Mouse (Mus musculus) intestine, postnatal 0 days (tissue): ENCODE measurements around the gene Ptprcap. TPM values are rescaled to one million over a fixed set of nuclear protein-coding genes. Genes with fewer than 3 reads are reported as not detected.
A peak's percentile ranks its signal among the peaks of the same experiment; 100 is the strongest.

Experiments used
- ATAC-seq: fragments of 200-750 bp; cut with Nextera tagmentation; 2 replicates; pipeline ENCODE4 v1.8.0; 2017; ENCODE audit warnings: mild to moderate bottlenecking, moderate TSS enrichment, moderate library complexity
- H3K27ac ChIP-seq: fragments of 300-500 bp; sonication (generic); 2 replicates; pipeline ENCODE4 v1.5.1; 2014; ENCODE audit warnings: mild to moderate bottlenecking, low read depth, low read length, moderate library complexity
- H3K27me3 ChIP-seq: fragments of 300-500 bp; sonication (generic); replicated peaks from 2 replicates; pipeline ENCODE4 v1.6.1; 2014; ENCODE audit warnings: low read length, mixed read lengths; ENCODE audit not compliant: control insufficient read depth, insufficient read depth
- H3K36me3 ChIP-seq: fragments of 300-500 bp; sonication (generic); 2 replicates; pipeline ENCODE4 v1.6.1; 2014; ENCODE audit warnings: mild to moderate bottlenecking, moderate library complexity; ENCODE audit not compliant: control insufficient read depth, insufficient read depth
- H3K4me1 ChIP-seq: fragments of 300-500 bp; sonication (generic); replicated peaks from 2 replicates; pipeline ENCODE4 v1.6.1; 2014; ENCODE audit warnings: antibody characterized with exemption, low read length, mixed read lengths; ENCODE audit not compliant: control insufficient read depth, insufficient read depth
- H3K4me2 ChIP-seq: fragments of 300-500 bp; sonication (generic); replicated peaks from 2 replicates; pipeline ENCODE4 v1.6.1; 2014; ENCODE audit warnings: low read depth, mild to moderate bottlenecking, moderate library complexity
- H3K4me3 ChIP-seq: fragments of 300-500 bp; sonication (generic); 2 replicates; pipeline ENCODE4 v1.5.1; 2014; ENCODE audit warnings: low read depth, low read length
- H3K9ac ChIP-seq: fragments of 300-500 bp; sonication (generic); 2 replicates; pipeline ENCODE4 v1.6.1; 2014; ENCODE audit warnings: mild to moderate bottlenecking, low read depth, low read length
- H3K9me3 ChIP-seq: fragments of 300-500 bp; sonication (generic); 2 replicates; pipeline ENCODE4 v1.6.1; 2016; ENCODE audit warnings: mixed run types; ENCODE audit not compliant: control insufficient read depth
- CTCF ChIP-seq: sonication (generic); IDR thresholded peaks from 2 replicates; pipeline ENCODE4 v1.5.1; 2016; ENCODE audit warnings: low read depth, mild to moderate bottlenecking, control low read depth, antibody characterized with exemption, moderate library complexity
- WGBS: fragments of 180-500 bp; shearing (Covaris S2); extraction: QIAGEN DNeasy Blood & Tissue Kit; methylation state at CpG from one replicate; pipeline ENCODE4 v1.1.7; 2014; 5-methylcytosine and 5-hydroxymethylcytosine counted together
- polyA plus RNA-seq: library from polyadenylated mRNA; unstranded; fragments of >200 nt; fragmentation: Nextera tagmentation; extraction: Ambion mirVana; gene quantifications from 2 replicates; pipeline ENCODE4 v1.2.1, GENCODE M21; 2015

Ptprcap gene
- polyA plus RNA-seq, 1 experiment from 2014 or later, result 3.4 TPM

DNA sequence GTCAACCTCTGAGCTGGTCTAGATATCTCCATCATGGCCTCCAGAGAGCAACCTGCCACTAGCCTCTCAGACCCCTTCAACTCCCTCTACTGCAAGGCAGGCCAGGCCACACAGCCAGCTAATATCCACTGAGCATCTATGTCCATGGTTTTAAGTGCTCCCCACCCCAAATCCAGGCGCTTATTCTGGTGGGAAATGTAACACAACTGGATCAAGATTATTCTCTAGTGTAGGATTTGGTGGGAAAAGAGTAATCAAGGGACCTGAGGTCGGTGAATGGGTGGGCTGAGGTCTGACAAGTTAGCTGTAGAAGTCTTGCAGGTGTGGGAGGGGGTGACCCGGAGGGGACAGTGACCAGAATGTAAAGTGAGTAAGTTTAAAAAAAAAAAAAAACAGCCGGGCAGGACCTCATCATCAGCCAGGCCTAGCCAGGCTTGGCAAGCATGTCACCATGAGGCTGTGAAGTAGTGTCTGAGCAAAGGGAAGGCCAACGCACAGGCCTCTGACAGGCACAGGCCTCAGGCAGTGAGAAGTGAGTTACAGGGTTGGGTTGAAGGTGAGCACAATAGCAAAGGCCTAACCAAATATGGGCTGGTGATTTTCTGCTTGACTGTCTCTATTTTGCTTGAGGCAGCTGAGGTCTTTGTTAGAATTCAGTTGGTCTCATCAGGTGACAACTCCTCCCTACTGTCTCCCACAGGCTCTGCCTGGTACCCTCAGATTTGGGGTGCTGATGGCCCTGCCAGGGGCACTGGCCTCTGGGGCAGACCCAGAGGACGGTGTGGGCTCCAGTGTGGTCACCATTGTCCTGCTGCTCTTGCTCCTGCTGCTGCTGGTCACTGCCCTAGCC is 2.0 kb downstream of the Ptprcap start:
- TF ChIP-seq CTCF, result no peak
- Histone ChIP-seq H3K4me1 (no peaks in the 10 kb centered on the region), H3K9ac (no peak overlapping the region), H3K27ac (no peak overlapping the region), H3K9me3 (no peaks in the 10 kb centered on the region), H3K4me3 (no peak overlapping the region), H3K4me2 (no peak overlapping the region), H3K27me3 (no peaks in the 10 kb centered on the region), H3K36me3 (peaks cover 74% of the 10 kb centered on the region)
- ATAC-seq, result no peak
- 80% methylated on average over 6 of the region's 6 CpGs for WGBS

DNA sequence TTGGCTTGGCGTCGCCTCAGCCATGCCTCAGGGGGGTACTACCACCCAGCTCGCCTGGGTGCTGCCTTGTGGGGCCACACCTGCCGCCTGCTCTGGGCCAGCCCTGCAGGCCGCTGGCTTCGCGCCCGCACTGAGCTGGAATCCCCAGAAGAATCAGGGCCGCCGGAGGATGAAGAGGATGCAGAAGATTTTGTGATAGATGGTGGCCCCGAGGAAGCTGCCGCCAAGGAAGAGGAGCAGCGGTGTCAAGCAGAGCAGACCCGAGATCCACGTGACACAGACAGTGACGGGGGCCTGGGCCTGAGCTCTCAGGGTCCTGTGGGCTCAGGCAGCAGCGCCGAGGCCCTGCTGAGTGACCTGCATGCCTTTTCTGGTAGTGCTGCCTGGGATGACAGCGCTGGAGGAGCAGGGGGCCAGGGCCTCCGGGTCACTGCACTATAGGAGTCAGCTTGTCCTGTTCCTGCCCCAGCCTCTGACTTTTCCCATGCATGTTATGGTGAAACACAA is 2.7 kb downstream of the Ptprcap start:
- H3K4me3 ChIP-seq, result no peak overlapping the region
- no peak overlapping the region for H3K4me2 ChIP-seq
- no peak for TF ChIP-seq CTCF
- H3K4me1 ChIP-seq, result no peaks in the 10 kb centered on the region
- 77% methylated on average over 20 of the region's 20 CpGs for WGBS
- H3K9me3 ChIP-seq, result no peaks in the 10 kb centered on the region
- H3K9ac ChIP-seq, result no peak overlapping the region
- peaks cover 74% of the 10 kb centered on the region for H3K36me3 ChIP-seq
- no peak overlapping the region for H3K27ac ChIP-seq
- H3K27me3 ChIP-seq, result no peaks in the 10 kb centered on the region
- no peak for ATAC-seq

DNA sequence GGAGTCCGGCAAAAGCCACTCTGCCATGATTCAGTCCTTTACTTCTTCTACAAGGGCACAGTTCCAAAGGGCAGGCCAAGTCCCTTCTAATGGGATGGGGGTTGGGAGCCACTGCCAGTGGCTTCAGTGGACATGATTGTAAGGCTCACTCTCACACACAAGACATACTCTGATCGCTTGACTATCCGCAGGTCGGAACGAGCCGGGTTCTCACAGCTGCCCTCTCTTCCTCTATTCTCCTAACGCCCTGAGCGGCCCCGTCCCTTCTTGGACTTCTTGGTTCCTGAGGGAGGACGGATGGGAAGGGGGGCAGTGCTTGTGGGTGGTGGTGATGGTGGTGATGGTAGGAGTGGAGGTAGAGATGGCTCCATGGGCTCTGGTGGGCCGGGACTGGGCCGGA is 3.4 kb downstream of the Ptprcap start:
- H3K27me3 ChIP-seq, result no peaks in the 10 kb centered on the region
- peaks cover 71% of the 10 kb centered on the region for H3K36me3 ChIP-seq
- no peak for ATAC-seq

DNA sequence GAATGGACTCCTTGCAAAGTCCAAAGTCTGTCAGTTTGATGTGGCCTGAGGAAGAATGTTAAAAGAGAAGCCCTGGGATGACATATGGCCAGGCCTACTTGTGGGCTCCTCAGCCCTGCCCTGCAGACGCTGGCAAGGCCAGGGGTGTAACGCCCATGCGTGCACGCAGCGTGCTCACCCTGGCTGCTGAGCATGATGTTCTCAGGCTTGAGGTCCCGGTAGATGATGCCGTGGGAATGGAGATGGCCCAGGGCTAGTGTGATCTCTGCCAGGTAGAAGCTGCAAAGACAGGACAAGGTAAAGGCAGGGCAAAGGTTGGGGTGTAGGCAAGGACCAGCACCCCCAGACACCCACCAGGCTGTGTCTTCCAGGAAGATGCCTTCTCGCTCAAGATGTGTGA is 5.6 kb downstream of the Ptprcap start:
- no peak for TF ChIP-seq CTCF
- no peaks in the 10 kb centered on the region for H3K9me3 ChIP-seq
- no peak overlapping the region for H3K4me2 ChIP-seq
- H3K27me3 ChIP-seq, result no peaks in the 10 kb centered on the region
- ATAC-seq, result no peak
- H3K4me3 ChIP-seq, result no peak overlapping the region
- no peak overlapping the region for H3K27ac ChIP-seq
- H3K4me1 ChIP-seq, result peaks cover 4% of the 10 kb centered on the region; the same call in 1 of the 2 replicates
- no peak overlapping the region for H3K9ac ChIP-seq
- peaks cover 50% of the 10 kb centered on the region for H3K36me3 ChIP-seq
- WGBS, result 98% methylated on average over 8 of the region's 8 CpGs

More for the DNA sequence above, 3.4 kb downstream of the Ptprcap start:
- 92% methylated on average over 12 of the region's 12 CpGs for WGBS
- Histone ChIP-seq H3K4me3 (no peak overlapping the region), H3K9ac (no peak overlapping the region), H3K27ac (no peak overlapping the region), H3K4me2 (no peak overlapping the region), H3K4me1 (no peaks in the 10 kb centered on the region), H3K9me3 (no peaks in the 10 kb centered on the region)
- TF ChIP-seq CTCF, result no peak

DNA sequence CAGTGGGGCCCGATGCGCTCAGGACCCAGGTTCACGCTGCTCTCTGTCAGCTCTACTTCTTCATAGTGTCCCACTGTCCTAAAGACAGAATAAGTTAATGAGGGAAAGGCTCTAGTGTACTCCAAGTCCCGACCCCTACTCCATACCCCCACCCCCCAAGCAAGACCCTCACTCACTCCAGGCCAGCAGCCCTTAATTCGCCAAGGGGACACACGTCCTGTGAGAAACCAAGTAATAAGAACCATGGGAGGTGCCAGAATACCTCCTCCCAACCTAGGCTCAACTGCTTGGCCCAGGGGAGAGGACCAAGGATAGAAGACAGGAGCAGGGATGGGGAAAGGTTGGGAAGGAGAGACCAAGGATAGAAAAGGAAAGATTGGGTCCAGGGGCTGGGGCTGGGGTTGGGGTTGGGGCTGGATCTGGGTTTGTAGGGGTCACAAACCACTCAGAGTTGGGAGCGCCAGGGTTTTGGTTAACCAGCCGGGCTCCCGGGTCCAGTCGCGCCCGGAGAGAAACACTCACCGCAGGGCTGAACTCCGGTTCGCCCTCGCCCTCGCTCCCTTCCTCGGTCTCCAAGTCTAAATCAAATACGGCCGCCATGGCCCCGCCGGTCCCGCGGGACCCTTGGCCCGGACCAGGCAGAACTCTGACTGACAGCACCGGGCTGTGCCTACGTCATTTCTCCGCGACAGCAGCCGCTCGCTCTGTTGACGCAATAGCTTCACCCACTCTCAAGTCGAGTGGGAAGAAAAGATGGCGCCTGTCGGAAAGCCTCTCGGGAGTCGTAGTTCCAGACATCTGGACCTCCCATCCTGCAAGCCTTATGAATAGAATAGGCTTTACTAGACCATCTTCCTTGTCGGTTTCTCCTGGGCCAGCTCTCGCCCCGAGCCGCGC is 9.5 kb downstream of the Ptprcap start, which contains the start of gene Rps6kb2:
Gene Rps6kb2, minus strand, starts transcription at position 709 of the 897 bp plus-strand sequence.
- H3K27ac ChIP-seq, result no peak within 1 kb of the TSS
- peaks cover 4% of the 10 kb centered on the region; the same call in 1 of the 2 replicates for H3K4me1 ChIP-seq
- TF ChIP-seq CTCF, result no peak
- peak within 1 kb of the TSS; percentile 83 for H3K9ac ChIP-seq
- H3K9me3 ChIP-seq, result no peaks in the 10 kb centered on the region
- H3K4me3 ChIP-seq, result peak within 1 kb of the TSS; percentile 80
- 7% methylated on average over 42 of the region's 42 CpGs for WGBS
- H3K4me2 ChIP-seq, result peak within 1 kb of the TSS; percentile 90
- H3K27me3 ChIP-seq, result no peaks in the 10 kb centered on the region
- ATAC-seq, result peak; percentile 81
- H3K36me3 ChIP-seq, result peaks cover 31% of the 10 kb centered on the region

DNA sequence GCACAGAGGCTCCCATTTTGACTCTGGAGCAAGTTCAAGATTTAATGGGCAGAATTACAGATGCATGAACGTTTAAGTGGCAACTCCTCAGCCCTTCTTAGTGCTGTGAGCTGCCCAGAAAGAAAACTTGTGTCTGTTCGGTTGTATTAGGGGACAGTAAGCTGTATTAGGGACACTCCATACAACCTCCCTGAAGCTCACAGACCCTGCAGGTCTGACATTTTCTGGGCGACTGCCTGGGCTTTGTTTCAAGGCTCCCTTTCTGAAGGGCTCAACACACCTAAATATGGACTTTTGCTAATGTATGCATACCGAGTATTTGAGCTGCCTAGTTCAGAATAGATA is 10.1 kb downstream of the Ptprcap start:
- H3K36me3 ChIP-seq, result peaks cover 27% of the 10 kb centered on the region
- peak overlapping the region; percentile 80 for H3K4me3 ChIP-seq
- no peaks in the 10 kb centered on the region for H3K27me3 ChIP-seq
- ATAC-seq, result no peak
- WGBS, result 31% methylated on average over 4 of the region's 4 CpGs
- TF ChIP-seq CTCF, result no peak
- no peak overlapping the region for H3K27ac ChIP-seq
- peaks cover 4% of the 10 kb centered on the region; the same call in 1 of the 2 replicates for H3K4me1 ChIP-seq
- H3K9ac ChIP-seq, result no peak overlapping the region; the same call in 1 of the 2 replicates
- H3K9me3 ChIP-seq, result no peaks in the 10 kb centered on the region
- H3K4me2 ChIP-seq, result peak overlapping the region; percentile 90
